9 mouse cellular contexts compared by ENCODE assay signal in the genomic region with DNA sequence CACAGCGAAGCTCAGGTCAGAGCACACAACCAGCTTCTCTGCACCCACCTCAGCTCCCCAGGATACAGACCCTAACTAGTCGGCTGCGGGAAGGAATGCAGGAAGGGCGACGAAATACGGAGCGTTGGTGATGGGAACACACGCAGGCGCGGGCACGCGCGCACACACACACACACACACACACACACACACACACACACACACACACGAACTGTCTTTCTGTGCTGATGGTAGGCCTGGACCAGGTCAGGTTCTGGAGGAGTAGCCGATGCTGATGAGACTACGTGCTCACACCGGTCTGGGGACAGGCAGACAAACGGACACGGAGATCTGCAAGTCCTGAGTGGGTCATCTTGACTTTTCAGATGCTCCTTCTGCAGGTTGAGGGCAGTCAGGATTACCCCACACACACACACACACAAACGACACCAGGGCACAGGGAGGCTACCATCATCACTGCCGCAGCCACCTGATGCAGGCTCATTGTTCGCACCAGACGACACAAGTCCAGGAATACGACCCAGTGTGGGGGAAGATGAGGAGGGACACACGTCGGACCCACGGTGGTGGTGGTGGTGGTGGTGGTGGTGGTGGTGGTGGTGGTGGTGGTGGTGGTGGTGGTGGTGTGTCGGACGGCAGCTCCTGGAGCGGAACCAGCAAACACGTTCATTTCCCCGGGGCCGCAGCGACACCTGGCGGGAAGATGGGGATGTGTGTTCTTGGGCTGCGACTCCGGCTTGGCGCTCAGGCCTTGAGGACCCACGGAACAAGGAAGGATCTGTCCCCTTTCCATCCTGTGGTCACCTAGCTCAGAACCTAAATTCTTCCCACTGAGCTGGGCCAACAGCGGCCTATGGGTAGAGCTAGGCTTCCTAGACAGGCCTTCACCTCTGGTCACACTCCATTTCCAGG. TPM values are rescaled to one million over a fixed set of nuclear protein-coding genes. Genes with fewer than 3 reads are reported as not detected.
DNase-seq lines count a peak whose midpoint lies in the region; ATAC-seq and TF ChIP-seq lines count a peak whose summit lies in the region.
"Not testable (repeated sequence)": the region's sequence is repeated elsewhere in the genome, so short reads cannot be mapped to it uniquely, and the experiment has no call there.
"Had no signal": no experiment of that assay in that cellular context is flagged by ENCODE, and none has a peak within 500 bp of the region (broad histone marks: within the 10 kb centered on the region; RNA-seq: fewer than 3 reads in every experiment).

A gene (minus strand): TSS at position 160 of the 912 bp plus-strand sequence.

- not testable (repeated sequence) for TF ChIP-seq POLR2A in ES-Bruce4 (IDR thresholded peaks at IDR 0.05; ENCODE audit: insufficient read depth, low read length); cerebellum, adult 2 months (IDR thresholded peaks at IDR 0.05; ENCODE audit: borderline replicate concordance, insufficient read depth, low read length)

- not testable (repeated sequence) for H3K27me3 ChIP-seq in ES-Bruce4 (ENCODE audit: control insufficient read depth, insufficient read depth, low read length, poor library complexity, severe bottlenecking); cerebellum, adult 2 months (ENCODE audit: control insufficient read depth, insufficient read depth, low read length); forebrain, postnatal 0 days (ENCODE audit: insufficient read depth, low read length); neural tube, embryonic 15.5 days (replicated peaks)

- not testable (repeated sequence) for H3K9me3 ChIP-seq in ES-Bruce4 (replicated peaks; ENCODE audit: control insufficient read depth, insufficient read depth, low read length, poor library complexity, severe bottlenecking); forebrain, postnatal 0 days (ENCODE audit: low read length); neural tube, embryonic 15.5 days (replicated peaks)

- ATAC-seq in forebrain, postnatal 0 days; neural tube, embryonic 15.5 days (ENCODE audit: low FRiP score): not testable (repeated sequence)

- TF ChIP-seq EP300 in ES-Bruce4 (IDR thresholded peaks at IDR 0.05; ENCODE audit: insufficient read depth, low read depth, low read length) = not testable (repeated sequence)

- TF ChIP-seq CTCF in ES-Bruce4 (IDR thresholded peaks at IDR 0.05; ENCODE audit: low read depth, low read length) = peak; percentile 65
- peak; percentile 67 for TF ChIP-seq CTCF in cerebellum, adult 2 months (IDR thresholded peaks at IDR 0.05; ENCODE audit: borderline replicate concordance, insufficient read depth, low read depth, low read length)
- peak; percentile 82 for TF ChIP-seq CTCF in forebrain, postnatal 0 days (IDR thresholded peaks at IDR 0.05; ENCODE audit: low read depth)

- H3K9ac ChIP-seq in ES-Bruce4 (ENCODE audit: low read depth, poor library complexity, severe bottlenecking); forebrain, postnatal 0 days; neural tube, embryonic 15.5 days (replicated peaks): not testable (repeated sequence)

- H3K4me3 ChIP-seq in ES-Bruce4 (ENCODE audit: low read depth, low read length) = peak within 1 kb of the TSS; percentile 38
- not testable (repeated sequence) for H3K4me3 ChIP-seq in cerebellum, adult 2 months (replicated peaks; ENCODE audit: insufficient read depth, low read depth, low read length); forebrain, postnatal 0 days (ENCODE audit: low read depth, low read length)
- H3K4me3 ChIP-seq in neural tube, embryonic 15.5 days (replicated peaks) = peak within 1 kb of the TSS; percentile 28

- peak within 1 kb of the TSS; percentile 24; the same call in 1 of the 2 replicates for H3K4me2 ChIP-seq in forebrain, postnatal 0 days (ENCODE audit: low read depth)
- peak within 1 kb of the TSS; percentile 47 for H3K4me2 ChIP-seq in neural tube, embryonic 15.5 days

- 43% methylated on average over 39 of the region's 40 CpGs for WGBS in cerebellum, adult 2 months
- 22% methylated on average over 28 of the region's 40 CpGs for WGBS in forebrain, postnatal 0 days
- WGBS in neural tube, embryonic 15.5 days = 20% methylated on average over 33 of the region's 40 CpGs

- H3K27ac ChIP-seq in ES-Bruce4 (ENCODE audit: insufficient read depth, low read length); cerebellum, adult 2 months (ENCODE audit: insufficient read depth, low read length); forebrain, postnatal 0 days (ENCODE audit: low read depth, low read length); neural tube, embryonic 15.5 days (replicated peaks): not testable (repeated sequence)

- intact Hi-C loops in heart, postnatal 25 days (cut with DNase I) = loop anchor here (2.0 kb wide), 1 partner anchor 38 kb away; no protein-coding TSS in a partner anchor

- H3K36me3 ChIP-seq in ES-Bruce4 (ENCODE audit: control insufficient read depth, insufficient read depth, low read length, poor library complexity, severe bottlenecking); forebrain, postnatal 0 days (ENCODE audit: insufficient read depth); neural tube, embryonic 15.5 days: not testable (repeated sequence)

- peak; percentile 85 to 93 for DNase-seq in cerebellum, adult 2 months
- peak; percentile 82 for DNase-seq in forebrain, postnatal 0 days
- DNase-seq in heart, postnatal 25 days (ENCODE audit: low spot score) = peak; percentile 62
- peak; percentile 86 for DNase-seq in layer of hippocampus, adult 11-12 months (ENCODE audit: low spot score)
- peak; percentile 82 to 84 for DNase-seq in lung, adult 18-20 months
- peak; percentile 67 for DNase-seq in testis, postnatal 14 days (ENCODE audit: low spot score)

- H3K4me1 ChIP-seq in ES-Bruce4 (ENCODE audit: control insufficient read depth, insufficient read depth, low read length); cerebellum, adult 2 months (ENCODE audit: control insufficient read depth, insufficient read depth, low read length); forebrain, postnatal 0 days (ENCODE audit: insufficient read depth); neural tube, embryonic 15.5 days: not testable (repeated sequence)

RNA-seq across cellular contexts. Expression of the gene that starts here (rescaled TPM):
- 23.9 and 27.1 TPM in 2 replicates for polyA plus RNA-seq in ES-Bruce4 (2011; ENCODE audit: insufficient read depth, insufficient read length, low read depth, missing spikeins)
- 101 and 105 TPM in 2 replicates for polyA plus RNA-seq in cerebellum, adult 2 months (2012; rRNA removed)
- total RNA-seq in forebrain, postnatal 0 days (2014; rRNA removed) = 24.7 and 25.9 TPM in 2 replicates
- 13.6 and 14.2 TPM in 2 replicates for polyA plus RNA-seq in forebrain, postnatal 0 days (2015; fragmentation: Nextera tagmentation; extraction: Ambion mirVana)
- total RNA-seq in heart, postnatal 25 days (2021) = 1 to 10 TPM; 4.2 to 5.1 TPM
- polyA plus RNA-seq in neural tube, embryonic 15.5 days (2015; fragmentation: Nextera tagmentation; extraction: Ambion mirVana) = 23.1 and 27.2 TPM in 2 replicates
- polyA plus RNA-seq: macrophage had no signal
